Mouse (Mus musculus): ENCODE measurements around the gene Tsc22d3. TPM values are rescaled to one million over a fixed set of nuclear protein-coding genes. Genes with fewer than 3 reads are reported as not detected.
"Not testable (repeated sequence)": the region's sequence is repeated elsewhere in the genome, so short reads cannot be mapped to it uniquely, and the experiment has no call there.

Tsc22d3 gene
- total RNA-seq, 2 experiments from 2014 or later, result 66.0 to 76.4 TPM

DNA sequence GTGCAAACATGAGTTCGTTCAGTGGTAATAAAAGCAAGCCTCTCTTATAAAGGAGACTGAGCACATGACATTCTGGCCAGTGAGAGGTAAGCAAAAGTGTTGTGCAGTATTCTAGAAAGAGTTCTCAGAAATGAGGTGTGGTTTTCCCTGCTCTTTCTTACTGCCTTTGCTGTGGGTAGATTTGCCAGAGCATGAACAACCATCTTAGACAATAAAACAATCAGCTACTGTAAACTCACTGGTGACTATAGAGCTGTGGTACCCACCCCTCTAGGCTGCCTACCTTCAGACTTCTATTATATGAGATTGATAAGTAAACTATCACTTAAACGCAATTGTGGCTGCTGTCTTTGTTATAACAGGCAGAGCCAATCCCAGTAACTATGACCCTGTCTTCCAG lies 69.1 kb downstream of the Tsc22d3 start:
- no peak for DNase-seq (ENCODE audit: low spot score in 2 of 2)

DNA sequence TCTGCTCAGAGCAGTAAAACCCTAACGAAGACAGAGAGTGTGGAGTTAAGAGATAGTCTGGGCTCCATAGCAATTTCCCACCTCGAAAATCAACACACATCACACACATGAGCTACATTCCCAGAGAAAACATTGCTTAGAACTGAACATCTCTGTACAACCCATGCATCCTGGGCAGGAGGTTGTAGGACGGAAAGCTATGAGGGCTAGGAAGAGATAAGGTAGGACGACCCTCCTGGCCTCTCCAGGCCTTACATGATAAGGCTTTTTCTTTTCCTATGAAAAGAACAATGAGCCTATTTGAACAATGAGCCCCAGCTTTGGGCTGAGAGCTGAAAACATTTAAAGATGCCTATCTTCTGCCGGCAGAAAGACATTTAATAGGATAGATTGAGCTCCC lies 69.8 kb downstream of the Tsc22d3 start:
- no peak for DNase-seq (ENCODE audit: low spot score in 2 of 2)

DNA sequence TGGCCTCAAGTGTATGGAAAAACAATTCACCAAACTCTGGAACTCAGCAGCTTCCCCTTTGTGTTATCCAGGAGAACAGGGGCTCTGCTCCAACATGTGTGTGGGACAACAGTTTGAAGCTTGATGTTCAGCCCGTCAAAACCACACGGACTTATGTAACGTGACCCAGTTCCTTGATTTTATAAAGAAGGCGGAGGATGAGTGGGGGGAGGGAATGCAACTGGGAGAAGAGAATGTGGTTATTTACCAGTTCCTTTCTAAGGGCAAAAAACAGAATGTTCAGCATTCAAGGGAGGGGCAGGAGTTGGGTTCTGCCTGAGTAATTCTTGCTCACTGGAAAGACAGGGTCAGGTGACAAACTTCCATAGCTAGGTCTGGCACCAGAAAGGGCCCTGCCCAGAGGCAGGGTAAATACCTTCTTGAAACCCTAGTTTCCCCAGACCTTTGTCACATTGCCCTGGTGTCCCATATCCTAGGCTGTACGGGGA lies 71.3 kb downstream of the Tsc22d3 start:
- DNase-seq (ENCODE audit: low spot score in 2 of 2), result no peak

DNA sequence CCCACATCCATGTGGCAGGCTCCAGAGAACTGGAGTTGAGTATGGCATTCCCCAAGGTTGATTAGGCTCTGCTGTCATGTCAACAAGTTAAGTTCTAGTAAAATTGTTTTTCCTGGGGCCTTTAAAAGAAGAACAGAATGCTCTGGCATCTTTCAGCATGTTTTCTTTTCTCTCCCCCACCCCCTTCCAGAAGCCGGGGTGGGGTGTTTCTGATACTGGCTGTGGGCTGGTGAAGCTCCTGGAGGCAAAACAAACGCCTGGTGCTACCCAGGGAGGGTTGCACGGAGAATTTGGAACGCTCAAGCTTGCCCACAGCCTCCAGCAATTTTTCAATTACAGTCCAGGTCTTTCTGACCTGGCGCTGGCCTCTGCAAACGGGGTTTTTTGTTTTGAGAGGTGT lies 73.2 kb downstream of the Tsc22d3 start:
- no peak for DNase-seq (ENCODE audit: low spot score in 2 of 2)

DNA sequence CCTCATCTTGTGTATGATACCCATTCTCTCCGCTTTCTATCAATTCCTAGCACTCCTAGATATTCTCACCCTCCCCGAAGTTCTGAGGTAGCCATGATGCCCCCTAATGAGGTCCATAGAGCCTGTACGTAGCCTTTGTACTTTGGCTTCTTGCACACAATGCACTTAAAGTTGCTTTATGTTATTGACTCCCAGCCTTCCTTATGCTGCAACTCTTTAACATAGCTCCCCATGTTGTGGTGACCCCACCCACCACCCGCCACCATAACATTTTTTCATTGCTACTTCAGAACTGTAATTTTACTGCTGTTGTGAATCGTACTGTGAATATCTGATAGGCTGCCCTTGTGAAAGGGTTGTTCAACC lies 74.2 kb downstream of the Tsc22d3 start:
- DNase-seq (ENCODE audit: low spot score in 2 of 2), result no peak

- no peak for DNase-seq (ENCODE audit: low spot score in 2 of 2)
These were observed 74.7 kb downstream of the Tsc22d3 start for GRCm38 (mm10) chrX:140525604-140526252.

GRCm38 (mm10) chrX:140524231-140524630 lies 76.2 kb downstream of the Tsc22d3 start:
- DNase-seq (ENCODE audit: low spot score in 2 of 2), result no peak

GRCm38 (mm10) chrX:140522071-140522765 lies 78.2 kb downstream of the Tsc22d3 start:
- no peak for DNase-seq (ENCODE audit: low spot score in 2 of 2)

GRCm38 (mm10) chrX:140520146-140521102 lies 80.0 kb downstream of the Tsc22d3 start:
- peak; percentile 69 to 73 for DNase-seq (ENCODE audit: low spot score in 2 of 2)

- no peak for DNase-seq (ENCODE audit: low spot score in 2 of 2)
These were observed 82.1 kb downstream of the Tsc22d3 start for GRCm38 (mm10) chrX:140518351-140518750.

DNA sequence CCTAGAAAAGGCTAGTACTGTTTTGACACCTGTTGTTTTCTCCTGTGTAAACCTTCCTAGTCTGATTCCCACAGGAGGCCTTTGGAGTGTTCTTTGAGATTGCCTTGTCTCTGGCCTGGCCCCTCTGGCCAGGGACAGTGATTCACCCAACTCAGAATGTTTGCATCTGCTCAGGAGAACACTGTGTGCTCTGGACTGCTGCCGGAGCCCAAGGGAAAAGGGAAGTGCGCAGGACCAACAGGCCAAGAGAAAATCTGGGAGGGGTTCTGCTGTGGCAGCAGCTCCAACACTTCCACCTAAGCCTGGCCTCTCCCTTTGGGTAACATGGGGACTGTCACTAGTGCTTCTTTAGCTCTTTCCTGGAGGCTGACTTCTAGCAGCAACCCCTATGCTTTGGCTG lies 87.1 kb downstream of the Tsc22d3 start:
- no peak for DNase-seq (ENCODE audit: low spot score in 2 of 2)

GRCm38 (mm10) chrX:140511687-140512651 lies 88.5 kb downstream of the Tsc22d3 start:
- DNase-seq (ENCODE audit: low spot score in 2 of 2), result no peak

DNA sequence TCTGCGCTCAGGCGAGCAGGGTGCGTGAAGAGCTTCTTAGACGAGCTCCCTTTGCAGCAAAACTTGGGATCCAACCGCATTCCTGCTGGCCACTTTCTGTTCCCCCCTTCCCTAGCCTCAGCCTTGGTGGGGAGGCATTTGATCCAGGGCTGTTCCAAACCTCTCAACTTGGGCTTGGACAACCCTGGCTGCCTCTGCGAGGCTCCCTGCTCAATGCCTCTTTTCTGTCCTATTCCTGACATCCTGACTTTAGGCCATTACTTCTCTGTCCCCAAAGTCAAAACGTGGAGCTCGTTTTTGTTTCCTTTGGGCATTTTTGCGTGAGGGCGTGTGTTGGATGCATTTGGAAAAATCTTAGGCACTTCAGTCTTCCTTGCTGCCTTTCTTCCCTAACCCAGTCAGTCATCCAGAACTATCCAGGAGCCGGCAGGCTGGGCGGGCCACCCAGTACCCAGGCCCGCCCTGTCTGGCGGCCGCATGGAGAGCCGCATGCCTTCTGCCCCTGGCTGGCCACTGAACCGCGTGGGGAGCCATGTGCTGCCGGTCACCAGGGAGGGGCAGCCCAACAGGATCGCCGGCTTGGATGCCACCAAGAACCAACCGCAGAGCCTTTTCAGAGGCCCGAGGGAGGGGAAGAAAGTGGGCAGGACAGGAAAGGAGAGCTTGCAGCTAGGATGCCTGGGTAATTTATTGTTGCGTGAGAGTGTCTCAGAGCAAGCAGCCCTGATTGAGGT lies 89.6 kb downstream of the Tsc22d3 start:
- peak; percentile 32 to 49 for DNase-seq (ENCODE audit: low spot score in 2 of 2)

- no peak for DNase-seq (ENCODE audit: low spot score in 2 of 2)
These were observed 90.6 kb downstream of the Tsc22d3 start for GRCm38 (mm10) chrX:140509817-140510216.

DNA sequence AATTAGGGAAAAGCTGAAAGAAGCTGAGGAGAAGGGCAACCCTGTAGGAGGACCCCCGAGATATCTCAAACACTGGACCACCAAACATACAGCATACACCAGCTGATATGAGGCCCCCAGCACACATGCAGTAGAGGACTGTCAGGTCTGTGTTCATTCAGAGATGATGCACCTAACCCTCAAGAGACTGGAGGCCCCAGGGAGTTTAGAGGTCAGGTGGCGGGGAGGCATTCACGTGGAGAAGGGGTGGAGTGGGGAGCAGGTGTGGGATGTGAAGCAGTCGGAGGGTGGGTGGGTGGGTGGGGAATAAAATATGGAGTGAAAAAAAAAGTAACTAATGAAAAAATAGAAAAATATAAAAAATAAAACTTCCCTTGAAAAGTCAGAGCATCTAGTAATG lies 91.7 kb downstream of the Tsc22d3 start:
- DNase-seq (ENCODE audit: low spot score in 2 of 2), result not testable (repeated sequence)

DNA sequence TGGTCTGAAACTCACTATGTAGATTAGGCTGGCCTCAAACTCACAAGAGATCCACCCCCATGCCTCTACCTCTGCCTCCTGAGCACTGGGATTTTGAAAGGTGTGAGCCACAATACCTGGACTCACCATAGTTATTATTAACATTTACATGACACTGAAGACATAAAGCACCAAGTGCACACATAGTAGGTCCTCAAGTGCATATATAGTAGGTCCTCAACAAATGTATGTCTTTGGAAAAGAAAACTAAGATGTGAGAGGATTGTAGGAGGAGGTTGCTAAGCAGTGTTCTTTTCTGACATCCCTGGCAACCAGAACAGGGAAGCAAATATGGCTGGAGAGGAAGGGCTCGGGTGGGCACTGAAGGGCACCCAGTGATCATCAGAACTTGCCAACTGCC lies 93.1 kb downstream of the Tsc22d3 start:
- no peak for DNase-seq (ENCODE audit: low spot score in 2 of 2)

- no peak for DNase-seq (ENCODE audit: low spot score in 2 of 2)
These were observed 93.9 kb downstream of the Tsc22d3 start for GRCm38 (mm10) chrX:140506436-140507180.

- DNase-seq (ENCODE audit: low spot score in 2 of 2), result peak in 1 of 2 experiments; percentile 10
These were observed 94.8 kb downstream of the Tsc22d3 start for GRCm38 (mm10) chrX:140505497-140506238.
